Mouse (Mus musculus) neural tube, embryonic 11.5 days (tissue): Measurements from ENCODE around the gene Mrps34. TPM values are rescaled to one million over a fixed set of nuclear protein-coding genes. Genes with fewer than 3 reads are reported as not detected.

Source experiments
- ATAC-seq: fragments of 200-750 bp; cut with Nextera tagmentation; 2 replicates; pipeline ENCODE4 v1.8.0; 2017; ENCODE audit warnings: moderate number of reproducible peaks, mild to moderate bottlenecking, moderate TSS enrichment, moderate library complexity; ENCODE audit not compliant: insufficient read depth, low FRiP score, low TSS enrichment
- DNase-seq: peaks from one replicate; pipeline ENCODE4 v3.0.0-alpha.2; 2015; ENCODE audit warnings: low spot score
- H3K27ac ChIP-seq: fragments of 300-500 bp; sonication (generic); 2 replicates; pipeline ENCODE4 v1.5.1; 2014; ENCODE audit warnings: low read depth, mild to moderate bottlenecking, low read length
- H3K27me3 ChIP-seq: fragments of 300-500 bp; sonication (generic); 2 replicates; pipeline ENCODE4 v1.6.1; 2014; ENCODE audit warnings: mild to moderate bottlenecking, low read length, mixed read lengths; ENCODE audit not compliant: control insufficient read depth, insufficient read depth
- H3K36me3 ChIP-seq: fragments of 300-500 bp; sonication (generic); 2 replicates; pipeline ENCODE4 v1.6.1; 2014; ENCODE audit warnings: mild to moderate bottlenecking, low read length, moderate library complexity, mixed read lengths; ENCODE audit not compliant: control insufficient read depth, insufficient read depth
- H3K4me1 ChIP-seq: fragments of 300-500 bp; sonication (generic); 2 replicates; pipeline ENCODE4 v1.6.1; 2014; ENCODE audit warnings: low read length, mixed read lengths; ENCODE audit not compliant: control insufficient read depth, insufficient read depth
- H3K4me2 ChIP-seq: fragments of 300-500 bp; sonication (generic); 2 replicates; pipeline ENCODE4 v1.6.1; 2014; ENCODE audit warnings: low read depth, mild to moderate bottlenecking, moderate library complexity
- H3K4me3 ChIP-seq: fragments of 300-500 bp; sonication (generic); 2 replicates; pipeline ENCODE4 v1.5.1; 2014; ENCODE audit warnings: low read depth, low read length
- H3K9ac ChIP-seq: fragments of 300-500 bp; sonication (generic); 2 replicates; pipeline ENCODE4 v1.6.1; 2014; ENCODE audit warnings: mild to moderate bottlenecking, low read length
- H3K9me3 ChIP-seq: fragments of 300-500 bp; sonication (generic); 2 replicates; pipeline ENCODE4 v1.6.1; 2016; ENCODE audit warnings: low read length; ENCODE audit not compliant: control insufficient read depth
- WGBS: fragments of 180-500 bp; shearing (Covaris S2); extraction: QIAGEN DNeasy Blood & Tissue Kit; methylation state at CpG from one replicate; pipeline ENCODE4 v1.1.7; 2014; 5-methylcytosine and 5-hydroxymethylcytosine counted together
- polyA plus RNA-seq: library from polyadenylated mRNA; unstranded; fragments of >200 nt; fragmentation: Nextera tagmentation; extraction: Ambion mirVana; gene quantifications from 2 replicates; pipeline ENCODE4 v1.2.1, GENCODE M21; 2014

Gene Mrps34
- polyA plus RNA-seq, 1 experiment from 2014 or later, result 75.3 TPM

- H3K4me3 ChIP-seq, result no peak overlapping the region
- DNase-seq (no peak), ATAC-seq (no peak)
- no peaks in the 10 kb centered on the region for H3K27me3 ChIP-seq
- H3K4me2 ChIP-seq, result no peak overlapping the region
- 91% methylated on average over 13 of the region's 13 CpGs for WGBS
- H3K27ac ChIP-seq, result no peak overlapping the region
- no peaks in the 10 kb centered on the region for H3K4me1 ChIP-seq
- H3K9me3 ChIP-seq, result no peaks in the 10 kb centered on the region
- H3K9ac ChIP-seq, result no peak overlapping the region
- no peaks in the 10 kb centered on the region for H3K36me3 ChIP-seq
These were observed 38.3 kb upstream of the Mrps34 start for GRCm38 (mm10) chr17:24856589-24856988.

GRCm38 (mm10) chr17:24857831-24858470, 37.0 kb upstream of the Mrps34 start:
- Histone ChIP-seq H3K4me3 (no peak overlapping the region), H3K27ac (no peak overlapping the region), H3K9ac (no peak overlapping the region), H3K4me1 (no peaks in the 10 kb centered on the region), H3K9me3 (no peaks in the 10 kb centered on the region), H3K4me2 (no peak overlapping the region), H3K27me3 (no peaks in the 10 kb centered on the region), H3K36me3 (peaks cover 1% of the 10 kb centered on the region; the same call in 1 of the 2 replicates)
- 89% methylated on average over 8 of the region's 8 CpGs for WGBS
- ATAC-seq (no peak), DNase-seq (no peak)

- peaks cover 2% of the 10 kb centered on the region; the same call in 1 of the 2 replicates for H3K36me3 ChIP-seq
- H3K27me3 ChIP-seq, result no peaks in the 10 kb centered on the region
- H3K9ac ChIP-seq, result no peak overlapping the region
- no peak overlapping the region for H3K4me2 ChIP-seq
- no peaks in the 10 kb centered on the region for H3K9me3 ChIP-seq
- H3K4me3 ChIP-seq, result no peak overlapping the region
- H3K27ac ChIP-seq, result no peak overlapping the region
- no peaks in the 10 kb centered on the region for H3K4me1 ChIP-seq
- WGBS, result 91% methylated on average over 6 of the region's 6 CpGs
- no peak for DNase-seq
- no peak for ATAC-seq
These were observed 35.9 kb upstream of the Mrps34 start for GRCm38 (mm10) chr17:24858967-24859366.

- Histone ChIP-seq H3K27me3 (no peaks in the 10 kb centered on the region), H3K4me2 (no peak overlapping the region), H3K27ac (no peak overlapping the region), H3K4me1 (no peaks in the 10 kb centered on the region), H3K36me3 (peaks cover 2% of the 10 kb centered on the region; the same call in 1 of the 2 replicates), H3K9me3 (no peaks in the 10 kb centered on the region), H3K9ac (no peak overlapping the region), H3K4me3 (no peak overlapping the region)
- 90% methylated on average over 8 of the region's 8 CpGs for WGBS
- DNase-seq (no peak), ATAC-seq (no peak)
These were observed 34.8 kb upstream of the Mrps34 start for GRCm38 (mm10) chr17:24860076-24860475.

- Histone ChIP-seq H3K27ac (no peak overlapping the region), H3K27me3 (no peaks in the 10 kb centered on the region), H3K9ac (no peak overlapping the region), H3K9me3 (no peaks in the 10 kb centered on the region), H3K36me3 (peaks cover 2% of the 10 kb centered on the region; the same call in 1 of the 2 replicates), H3K4me2 (no peak overlapping the region), H3K4me3 (no peak overlapping the region), H3K4me1 (no peaks in the 10 kb centered on the region)
- WGBS, result 91% methylated on average over 3 of the region's 3 CpGs
- DNase-seq (no peak), ATAC-seq (no peak)
These were observed 33.1 kb upstream of the Mrps34 start for GRCm38 (mm10) chr17:24861785-24862184.

- ATAC-seq (no peak), DNase-seq (no peak)
- WGBS, result 89% methylated on average over 8 of the region's 8 CpGs
- H3K27me3 ChIP-seq, result no peaks in the 10 kb centered on the region
- H3K4me2 ChIP-seq, result no peak within 1 kb of the TSS
- no peak within 1 kb of the TSS for H3K27ac ChIP-seq
- H3K9me3 ChIP-seq, result no peaks in the 10 kb centered on the region
- no peaks in the 10 kb centered on the region for H3K4me1 ChIP-seq
- H3K4me3 ChIP-seq, result no peak within 1 kb of the TSS
- peaks cover 2% of the 10 kb centered on the region; the same call in 1 of the 2 replicates for H3K36me3 ChIP-seq
- no peak within 1 kb of the TSS for H3K9ac ChIP-seq
These were observed 29.1 kb upstream of the Mrps34 start, which contains the start of gene Igfals for GRCm38 (mm10) chr17:24865776-24866175. TSS of gene Igfals (plus strand) at chr17:24865997.

- 91% methylated on average over 10 of the region's 10 CpGs for WGBS
These were observed 27.0 kb upstream of the Mrps34 start for GRCm38 (mm10) chr17:24867914-24868313.

GRCm38 (mm10) chr17:24873695-24874404, 21.1 kb upstream of the Mrps34 start:
- no peak overlapping the region for H3K4me2 ChIP-seq
- no peaks in the 10 kb centered on the region for H3K4me1 ChIP-seq
- no peaks in the 10 kb centered on the region for H3K36me3 ChIP-seq
- H3K27me3 ChIP-seq, result no peaks in the 10 kb centered on the region
- WGBS, result 40% methylated on average over 4 of the region's 4 CpGs
- no peak for DNase-seq
- no peaks in the 10 kb centered on the region for H3K9me3 ChIP-seq
- ATAC-seq, result no peak
- H3K27ac ChIP-seq, result no peak overlapping the region
- H3K9ac ChIP-seq, result no peak overlapping the region
- no peak overlapping the region for H3K4me3 ChIP-seq

More at GRCm38 (mm10) chr17:24867914-24868313, 27.0 kb upstream of the Mrps34 start:
- Histone ChIP-seq H3K27ac (no peak overlapping the region), H3K27me3 (no peaks in the 10 kb centered on the region), H3K4me1 (no peaks in the 10 kb centered on the region), H3K36me3 (peaks cover 1% of the 10 kb centered on the region; the same call in 1 of the 2 replicates), H3K9me3 (no peaks in the 10 kb centered on the region), H3K9ac (no peak overlapping the region), H3K4me3 (no peak overlapping the region), H3K4me2 (no peak overlapping the region)
- DNase-seq (no peak), ATAC-seq (no peak)

- WGBS, result 68% methylated on average over 1 of the region's 1 CpGs
- ATAC-seq (no peak), DNase-seq (no peak)
- H3K9ac ChIP-seq, result no peak overlapping the region
- no peaks in the 10 kb centered on the region for H3K36me3 ChIP-seq
- no peak overlapping the region for H3K27ac ChIP-seq
- H3K27me3 ChIP-seq, result no peaks in the 10 kb centered on the region
- H3K4me3 ChIP-seq, result no peak overlapping the region
- no peak overlapping the region for H3K4me2 ChIP-seq
- H3K4me1 ChIP-seq, result no peaks in the 10 kb centered on the region
- no peaks in the 10 kb centered on the region for H3K9me3 ChIP-seq
These were observed 20.5 kb upstream of the Mrps34 start for GRCm38 (mm10) chr17:24874405-24874745.
